Comparison of ENCODE assay signal across 26 mouse cellular contexts in the genomic region with DNA sequence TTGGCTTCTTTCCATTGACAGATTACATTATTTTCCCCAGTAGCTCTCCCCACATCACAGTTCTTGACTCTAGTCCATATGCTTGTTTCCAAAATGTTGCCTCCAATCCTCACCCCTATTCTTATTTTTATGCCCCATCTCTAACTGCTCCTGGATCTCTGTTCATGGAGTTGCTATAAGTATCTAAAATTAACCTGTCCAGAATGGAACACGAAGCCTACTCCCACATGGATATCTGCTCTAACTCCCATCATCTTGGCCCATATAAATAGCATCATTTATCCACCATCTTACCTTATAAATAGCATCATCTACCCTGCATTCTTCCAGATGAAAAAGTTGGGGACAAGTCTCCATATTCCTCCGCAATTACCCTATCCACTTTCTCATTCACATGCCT.
DNase-seq lines count a peak whose midpoint lies in the region; ATAC-seq and TF ChIP-seq lines count a peak whose summit lies in the region.
"Had no signal": no experiment of that assay in that cellular context is flagged by ENCODE, and none has a peak within 500 bp of the region (broad histone marks: within the 10 kb centered on the region; RNA-seq: fewer than 3 reads in every experiment).

No protein-coding gene starts in this region.

- no peak for TF ChIP-seq CTCF in left cerebral cortex, adult 2 months (IDR thresholded peaks at IDR 0.05)

- peak; percentile 11 for ATAC-seq in frontal cortex, adult (ENCODE audit: low TSS enrichment)
- ATAC-seq: activated CD4-positive, CD25-positive, alpha-beta regulatory T cell, adult 4 months; CD4-positive, CD25-positive, alpha-beta regulatory T cell, adult 4 months; forebrain, embryonic 14.5 days; forebrain, embryonic 16.5 days; Patski had no signal

- peak overlapping the region; percentile 83 for H3K27ac ChIP-seq in left cerebral cortex, adult 2 months
- H3K27ac ChIP-seq: embryonic facial prominence, embryonic 13.5 days; embryonic facial prominence, embryonic 15.5 days; forebrain, embryonic 10.5 days; forebrain, embryonic 12.5 days had no signal

- DNase-seq in frontal cortex, adult 2 months (ENCODE audit: extremely low spot score in 1 of 2, low spot score in 1 of 2) = no peak
- DNase-seq in left cerebral cortex, adult 2 months (ENCODE audit: extremely low spot score in 1 of 2, low spot score in 2 of 2) = no peak
- no peak for DNase-seq in left cerebral cortex, postnatal 14 days (ENCODE audit: low spot score in 2 of 2)
- peak; percentile 61 for DNase-seq in brain, adult 2 months (ENCODE audit: low read depth, low spot score)
- DNase-seq: adrenal gland, adult 8-10 months; adrenal gland, postnatal 14 days; adrenal gland, postnatal 36 days; B cell, adult 2 months; cerebellum, adult 11 months; cerebellum, adult 18-20 months; cerebellum, adult 8-10 months; cerebellum, adult 9-11 months; cerebellum, postnatal 14 days; cerebellum, postnatal 36 days; embryo, embryonic 11 days had no signal

- intact Hi-C loops in left cerebral cortex, adult 2 months (cut with DNase I) = loop anchor here (2.0 to 5.0 kb wide), 3 partner anchors 31 to 187 kb away; partner anchors contain the start of gene Astn1
- intact Hi-C loops in left cerebral cortex, postnatal 14 days (cut with DNase I) = loop anchor here (5.0 kb wide), 1 partner anchor 37 kb away; no protein-coding TSS in a partner anchor

- H3K4me3 ChIP-seq in left cerebral cortex, adult 2 months = no peak overlapping the region
- H3K4me3 ChIP-seq: embryonic facial prominence, embryonic 13.5 days; embryonic facial prominence, embryonic 15.5 days; erythroblast, embryonic 14.5 days; forebrain, embryonic 10.5 days; forebrain, embryonic 12.5 days had no signal
